Mouse (Mus musculus): Measurements from ENCODE around the gene Trpv4.

DNA sequence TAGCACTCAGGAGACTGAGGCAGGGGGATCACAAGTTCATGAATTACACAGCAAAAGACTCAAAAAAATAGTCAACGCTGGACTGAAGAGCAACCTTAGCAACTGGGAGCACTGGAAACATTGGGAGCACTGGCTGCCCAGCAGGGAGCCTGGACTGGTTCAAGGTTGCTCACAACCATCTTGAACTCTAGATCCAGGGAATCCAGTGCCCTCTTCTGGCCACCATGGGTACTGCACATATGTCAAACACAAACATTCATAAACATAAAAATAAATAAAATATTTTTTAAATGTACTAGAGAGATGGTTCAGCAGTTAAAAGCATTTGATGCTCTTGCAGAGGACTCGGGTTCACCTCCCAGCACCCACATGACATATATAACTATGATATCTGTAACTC, 26.9 kb downstream of the Trpv4 start:
- TF ChIP-seq POLR2A (IDR thresholded peaks at IDR 0.05; ENCODE audit: borderline replicate concordance, low read depth, low read length) (no peak), CTCF (IDR thresholded peaks at IDR 0.05; ENCODE audit: low read depth, low read length) (peak; percentile 48)

All from bone marrow macrophage, adult 2 months (primary cell).